Mouse (Mus musculus) MEL (cell line): ENCODE results near the gene Cacna1i.

Experiments
- CTCF ChIP-seq, 3 experiments: IDR thresholded peaks in 2 of 3; conservative IDR thresholded peaks in 1 of 3; 2 replicates each; pipeline ENCODE4 v1.5.1; 2011 to 2012; ENCODE audit warnings: low read length in 3 of 3, low read depth in 2 of 3, mild to moderate bottlenecking in 2 of 3, improper control_type of control experiment in 1 of 3, inconsistent platforms in 1 of 3, mixed read lengths in 1 of 3, moderate library complexity in 1 of 3; ENCODE audit not compliant: control insufficient read depth in 1 of 3, insufficient read depth in 1 of 3, poor library complexity in 1 of 3, severe bottlenecking in 1 of 3
- E2F4 ChIP-seq: IDR thresholded peaks from 2 replicates; pipeline ENCODE4 v1.6.1; 2011; ENCODE audit warnings: low read depth, low read length, improper control_type of control experiment, borderline replicate concordance
- EP300 ChIP-seq, 2 experiments: IDR thresholded peaks; 2 replicates each; pipeline ENCODE4 v1.6.1; 2011; ENCODE audit warnings: improper control_type of control experiment in 2 of 2, low read length in 2 of 2, low read depth in 1 of 2, mild to moderate bottlenecking in 1 of 2
- JUND ChIP-seq: IDR thresholded peaks from 2 replicates; pipeline ENCODE4 v1.6.1; 2011; ENCODE audit warnings: low read depth, mild to moderate bottlenecking, improper control_type of control experiment, low read length
- MAFK ChIP-seq: IDR thresholded peaks from 2 replicates; pipeline ENCODE4 v1.6.1; 2011; ENCODE audit warnings: low read depth, mild to moderate bottlenecking, low read length, improper control_type of control experiment, borderline replicate concordance
- MAX ChIP-seq: IDR thresholded peaks from 2 replicates; pipeline ENCODE4 v1.6.1; 2011; ENCODE audit warnings: low read length, improper control_type of control experiment
- MAZ ChIP-seq: IDR thresholded peaks from 2 replicates; pipeline ENCODE4 v1.6.1; 2012; ENCODE audit warnings: low read depth, mild to moderate bottlenecking, inconsistent platforms, low read length, improper control_type of control experiment
- MXI1 ChIP-seq: IDR thresholded peaks from 2 replicates; pipeline ENCODE4 v1.6.1; 2011; ENCODE audit warnings: mild to moderate bottlenecking, low read depth, low read length, improper control_type of control experiment
- MYC ChIP-seq: IDR thresholded peaks from 2 replicates; pipeline ENCODE4 v1.6.1; 2011; ENCODE audit warnings: low read depth, mild to moderate bottlenecking, low read length, improper control_type of control experiment, moderate library complexity
- POLR2A ChIP-seq, 2 experiments: IDR thresholded peaks; 2 replicates each; pipeline ENCODE4 v1.6.1; 2011 to 2012; ENCODE audit warnings: low read length in 2 of 2, mild to moderate bottlenecking in 2 of 2, control low read depth in 1 of 2, improper control_type of control experiment in 1 of 2, low read depth in 1 of 2, moderate library complexity in 1 of 2; ENCODE audit not compliant: control insufficient read depth in 1 of 2, insufficient read depth in 1 of 2, poor library complexity in 1 of 2
- POLR2AphosphoS2 ChIP-seq: IDR thresholded peaks from 2 replicates; pipeline ENCODE4 v1.6.1; 2011; ENCODE audit warnings: low read length, improper control_type of control experiment
- TAL1 ChIP-seq: IDR thresholded peaks from 2 replicates; pipeline ENCODE4 v1.6.1; 2012; ENCODE audit warnings: mild to moderate bottlenecking, inconsistent platforms, low read length, moderate library complexity, mixed read lengths

DNA sequence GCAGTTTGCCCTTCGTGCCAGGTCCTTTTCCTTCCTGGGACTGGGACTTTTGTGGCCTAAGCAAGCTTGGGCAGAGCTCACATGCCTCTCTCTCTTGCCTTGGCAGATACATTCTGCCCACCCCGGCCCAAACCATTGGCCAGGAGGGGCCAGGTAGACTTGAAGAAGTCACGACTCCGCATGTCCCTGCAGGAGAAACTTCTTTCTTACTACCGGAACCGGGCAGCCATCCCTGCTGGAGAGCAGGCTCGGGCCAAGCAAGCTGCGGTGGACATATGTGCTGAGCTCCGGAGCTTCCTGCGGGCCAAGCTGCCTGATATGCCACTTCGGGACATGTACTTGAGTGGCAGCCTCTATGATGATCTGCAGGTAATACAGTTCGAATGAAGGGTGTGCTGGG is 38.9 kb upstream of the Cacna1i start:
- no peak for TF ChIP-seq CTCF (IDR thresholded peaks at IDR 0.05 in 2 of 3, conservative IDR thresholded peaks at IDR 0.05 in 1 of 3; ENCODE audit: control insufficient read depth in 1 of 3, insufficient read depth in 1 of 3, low read depth in 2 of 3, low read length in 3 of 3, poor library complexity in 1 of 3, severe bottlenecking in 1 of 3)
- no peak for TF ChIP-seq MAFK
- TF ChIP-seq MXI1: no peak
- no peak for TF ChIP-seq EP300 (IDR thresholded peaks at IDR 0.05; ENCODE audit: low read depth in 1 of 2, low read length in 2 of 2)
- no peak for TF ChIP-seq E2F4
- no peak for TF ChIP-seq POLR2A (IDR thresholded peaks at IDR 0.05; ENCODE audit: control insufficient read depth in 1 of 2, insufficient read depth in 1 of 2, low read depth in 1 of 2, low read length in 2 of 2, poor library complexity in 1 of 2)
- TF ChIP-seq POLR2AphosphoS2: no peak
- TF ChIP-seq JUND: no peak
- no peak for TF ChIP-seq MYC
- no peak for TF ChIP-seq MAZ
- no peak for TF ChIP-seq TAL1
- no peak for TF ChIP-seq MAX
